Mouse (Mus musculus): Measurements from ENCODE around the gene Hist1h2ap. TPM values are rescaled to one million over a fixed set of nuclear protein-coding genes. Genes with fewer than 3 reads are reported as not detected.
"Not testable (repeated sequence)": the region's sequence is repeated elsewhere in the genome, so short reads cannot be mapped to it uniquely, and the experiment has no call there.

Gene Hist1h2ap
- total RNA-seq, 2 experiments from 2014 or later: 215 to 300 TPM

- DNase-seq (ENCODE audit: low spot score in 2 of 2): not testable (repeated sequence)
Measured at GRCm38 (mm10) chr13:21811074-21811473, 22.2 kb downstream of the Hist1h2ap start.

- not testable (repeated sequence) for DNase-seq (ENCODE audit: low spot score in 2 of 2)
Measured at GRCm38 (mm10) chr13:21810073-21810472, 23.2 kb downstream of the Hist1h2ap start, which contains the start of the genes Hist1h2bq and Hist1h2ao. Gene Hist1h2bq, minus strand, starts transcription at chr13:21810197. Gene Hist1h2ao, plus strand, starts transcription at chr13:21810465.

- not testable (repeated sequence) for DNase-seq (ENCODE audit: low spot score in 2 of 2)
Measured at GRCm38 (mm10) chr13:21803058-21803457, 30.2 kb downstream of the Hist1h2ap start.

GRCm38 (mm10) chr13:21797163-21797562 lies 36.1 kb downstream of the Hist1h2ap start:
- not testable (repeated sequence) for DNase-seq (ENCODE audit: low spot score in 2 of 2)

- no peak for DNase-seq (ENCODE audit: low spot score in 2 of 2)
Measured at GRCm38 (mm10) chr13:21795584-21795983, 37.7 kb downstream of the Hist1h2ap start.

- DNase-seq (ENCODE audit: low spot score in 2 of 2): no peak
Measured at GRCm38 (mm10) chr13:21790601-21791283, 42.6 kb downstream of the Hist1h2ap start.

- no peak for DNase-seq (ENCODE audit: low spot score in 2 of 2)
Measured at GRCm38 (mm10) chr13:21789925-21790324, 43.4 kb downstream of the Hist1h2ap start.

- DNase-seq (ENCODE audit: low spot score in 2 of 2): no peak
Measured at GRCm38 (mm10) chr13:21787760-21788593, 45.3 kb downstream of the Hist1h2ap start.

GRCm38 (mm10) chr13:21786899-21787629 lies 46.2 kb downstream of the Hist1h2ap start, which contains the start of the genes Hist1h2an and Hist1h2bp:
Gene Hist1h2an, minus strand, starts transcription at chr13:21787218.
Gene Hist1h2bp, plus strand, starts transcription at chr13:21787461.
- DNase-seq (ENCODE audit: low spot score in 2 of 2): peak; percentile 65 to 83

GRCm38 (mm10) chr13:21786189-21786898 lies 47.0 kb downstream of the Hist1h2ap start:
- no peak for DNase-seq (ENCODE audit: low spot score in 2 of 2)

GRCm38 (mm10) chr13:21784311-21784710 lies 49.0 kb downstream of the Hist1h2ap start:
- no peak for DNase-seq (ENCODE audit: low spot score in 2 of 2)

GRCm38 (mm10) chr13:21783734-21784161 lies 49.6 kb downstream of the Hist1h2ap start:
- DNase-seq (ENCODE audit: low spot score in 2 of 2): no peak

- DNase-seq (ENCODE audit: low spot score in 2 of 2): peak in 1 of 2 experiments; percentile 39
Measured at GRCm38 (mm10) chr13:21783255-21783617, 50.1 kb downstream of the Hist1h2ap start, which contains the start of gene Hist1h3i. Gene Hist1h3i, minus strand, starts transcription at chr13:21783370.

Small RNA genes lying within 50 kb of the gene (microRNA-seq; reads per million reads assigned to microRNA genes)
- gene Gm19658 (not detected), gene Gm44346 (not detected), gene Gm44466 (not detected)

Other genes starting within 250 kb of the Hist1h2ap start
- gene Olfr1362, start 219.5 kb downstream of the Hist1h2ap start, total RNA-seq (2021): not detected
- gene Olfr11, start 191.0 kb downstream of the Hist1h2ap start, total RNA-seq (2021): not detected
- not detected for gene Olfr1361, start 170.1 kb downstream of the Hist1h2ap start, total RNA-seq (2021)
- gene Olfr1360, start 156.1 kb downstream of the Hist1h2ap start, total RNA-seq (2021): not detected
- not detected for gene Olfr1359, start 135.4 kb downstream of the Hist1h2ap start, total RNA-seq (2021)
- gene Hist1h2bl, start 117.4 kb downstream of the Hist1h2ap start, total RNA-seq (2021): 100 to 1,000 TPM; 362 to 482 TPM
- gene Hist1h2ai, start 117.1 kb downstream of the Hist1h2ap start, total RNA-seq (2021): 100 to 1,000 TPM; 297 to 368 TPM
- gene Hist1h3h, start 115.8 kb downstream of the Hist1h2ap start, total RNA-seq (2021): 100 to 1,000 TPM; 508 to 651 TPM
- 100 to 1,000 TPM; 101 to 150 TPM for gene Hist1h2bm, start 111.5 kb downstream of the Hist1h2ap start, total RNA-seq (2021)
- gene Hist1h4j, start 98.4 kb downstream of the Hist1h2ap start, total RNA-seq (2021): 10 to 100 TPM; 70.8 to 87.9 TPM
- gene Hist1h4k, start 83.0 kb downstream of the Hist1h2ap start, total RNA-seq (2021): 1,000 to 10,000 TPM in 1 of 2 experiments, 100 to 1,000 TPM in 1; 854 to 1,164 TPM
- 100 to 1,000 TPM; 131 to 185 TPM for gene Hist1h2ak, start 79.7 kb downstream of the Hist1h2ap start, total RNA-seq (2021)
- gene Hist1h2bn, start 79.4 kb downstream of the Hist1h2ap start, total RNA-seq (2021): 100 to 1,000 TPM; 211 to 286 TPM
- 100 to 1,000 TPM; 246 to 294 TPM for gene Hist1h1b, start 52.9 kb downstream of the Hist1h2ap start, total RNA-seq (2021)
- gene Hist1h3i, start 50.1 kb downstream of the Hist1h2ap start, total RNA-seq (2021): 100 to 1,000 TPM; 398 to 496 TPM
- 100 to 1,000 TPM in 1 of 2 experiments, 10 to 100 TPM in 1; 82.7 to 102 TPM for gene Hist1h2an, start 46.3 kb downstream of the Hist1h2ap start, total RNA-seq (2021)
- 100 to 1,000 TPM; 143 to 201 TPM for gene Hist1h2bp, start 46.0 kb downstream of the Hist1h2ap start, total RNA-seq (2021)
- gene Hist1h2bq, start 23.3 kb downstream of the Hist1h2ap start, total RNA-seq (2021): 100 to 1,000 TPM; 278 to 369 TPM
- gene Hist1h2ao, start 23.0 kb downstream of the Hist1h2ap start, total RNA-seq (2021): 100 to 1,000 TPM; 431 to 590 TPM
- 100 to 1,000 TPM; 582 to 750 TPM for gene Hist1h4m, start 21.8 kb downstream of the Hist1h2ap start, total RNA-seq (2021)
- gene Hist1h4n, start 1.3 kb downstream of the Hist1h2ap start, total RNA-seq (2021): 100 to 1,000 TPM in 1 of 2 experiments, 10 to 100 TPM in 1; 93.9 to 147 TPM
- 100 to 1,000 TPM; 275 to 365 TPM for gene Hist1h2br, start 236 bp upstream of the Hist1h2ap start, total RNA-seq (2021)
- gene Zfp184, start 111.6 kb upstream of the Hist1h2ap start, total RNA-seq (2021): 1 to 10 TPM; 1.4 to 2.6 TPM
- not detected for gene Pom121l2, start 147.7 kb upstream of the Hist1h2ap start, total RNA-seq (2021)
- gene Prss16, start 176.2 kb upstream of the Hist1h2ap start, total RNA-seq (2021): under 1 TPM; 0.20 to 0.21 TPM
- 100 to 1,000 TPM; 276 to 360 TPM for gene Hist1h2ah, start 202.1 kb upstream of the Hist1h2ap start, total RNA-seq (2021)
- gene Hist1h2bk, start 202.4 kb upstream of the Hist1h2ap start, total RNA-seq (2021): 100 to 1,000 TPM; 393 to 555 TPM
- 100 to 1,000 TPM; 143 to 189 TPM for gene Hist1h4i, start 207.9 kb upstream of the Hist1h2ap start, total RNA-seq (2021)
- gene Hist1h2ag, start 209.4 kb upstream of the Hist1h2ap start, total RNA-seq (2021): 100 to 1,000 TPM; 270 to 354 TPM
- 100 to 1,000 TPM; 250 to 321 TPM for gene Hist1h2bj, start 209.7 kb upstream of the Hist1h2ap start, total RNA-seq (2021)